Mouse (Mus musculus): Measurements from ENCODE around the gene Vps26c. TPM values are rescaled to one million over a fixed set of nuclear protein-coding genes. Genes with fewer than 3 reads are reported as not detected.
"Not testable (repeated sequence)": the region's sequence is repeated elsewhere in the genome, so short reads cannot be mapped to it uniquely, and the experiment has no call there.

Vps26c gene
- polyA plus RNA-seq, 1 experiment from 2014 or later = 36.6 TPM

- no peak for ATAC-seq
- H3K4me3 ChIP-seq (ENCODE audit: low read depth, low read length) = no peak overlapping the region
- TF ChIP-seq CTCF (IDR thresholded peaks at IDR 0.05; ENCODE audit: low read depth) = no peak
- 95% methylated on average over 2 of the region's 2 CpGs for WGBS
- peaks cover 4% of the 10 kb centered on the region; the same call in 1 of the 2 replicates for H3K4me1 ChIP-seq (replicated peaks; ENCODE audit: control insufficient read depth, insufficient read depth, low read length)
- no peaks in the 10 kb centered on the region for H3K27me3 ChIP-seq (replicated peaks; ENCODE audit: control insufficient read depth, insufficient read depth, low read length)
- H3K4me2 ChIP-seq (replicated peaks; ENCODE audit: low read depth) = no peak overlapping the region
- no peak overlapping the region for H3K9ac ChIP-seq (ENCODE audit: low read depth, low read length)
- no peaks in the 10 kb centered on the region for H3K9me3 ChIP-seq (ENCODE audit: control insufficient read depth)
- no peak overlapping the region for H3K27ac ChIP-seq (ENCODE audit: low read depth, low read length)
- peaks cover 16% of the 10 kb centered on the region; the same call in 1 of the 2 replicates for H3K36me3 ChIP-seq (ENCODE audit: control insufficient read depth, insufficient read depth)
Observed at GRCm38 (mm10) chr16:94517606-94518005, 9.0 kb downstream of the Vps26c start.

GRCm38 (mm10) chr16:94509983-94510382, 16.6 kb downstream of the Vps26c start:
- no peak overlapping the region for H3K4me2 ChIP-seq (replicated peaks; ENCODE audit: low read depth)
- TF ChIP-seq CTCF (IDR thresholded peaks at IDR 0.05; ENCODE audit: low read depth) = no peak
- WGBS = 79% methylated on average over 2 of the region's 2 CpGs
- no peaks in the 10 kb centered on the region for H3K4me1 ChIP-seq (replicated peaks; ENCODE audit: control insufficient read depth, insufficient read depth, low read length)
- H3K4me3 ChIP-seq (ENCODE audit: low read depth, low read length) = no peak overlapping the region
- no peaks in the 10 kb centered on the region for H3K27me3 ChIP-seq (replicated peaks; ENCODE audit: control insufficient read depth, insufficient read depth, low read length)
- H3K9me3 ChIP-seq (ENCODE audit: control insufficient read depth) = no peaks in the 10 kb centered on the region
- H3K27ac ChIP-seq (ENCODE audit: low read depth, low read length) = no peak overlapping the region
- ATAC-seq = no peak
- H3K36me3 ChIP-seq (ENCODE audit: control insufficient read depth, insufficient read depth) = peaks cover 36% of the 10 kb centered on the region
- H3K9ac ChIP-seq (ENCODE audit: low read depth, low read length) = no peak overlapping the region

- TF ChIP-seq CTCF (IDR thresholded peaks at IDR 0.05; ENCODE audit: low read depth) = no peak
Observed at GRCm38 (mm10) chr16:94508769-94509168, 17.9 kb downstream of the Vps26c start.

DNA sequence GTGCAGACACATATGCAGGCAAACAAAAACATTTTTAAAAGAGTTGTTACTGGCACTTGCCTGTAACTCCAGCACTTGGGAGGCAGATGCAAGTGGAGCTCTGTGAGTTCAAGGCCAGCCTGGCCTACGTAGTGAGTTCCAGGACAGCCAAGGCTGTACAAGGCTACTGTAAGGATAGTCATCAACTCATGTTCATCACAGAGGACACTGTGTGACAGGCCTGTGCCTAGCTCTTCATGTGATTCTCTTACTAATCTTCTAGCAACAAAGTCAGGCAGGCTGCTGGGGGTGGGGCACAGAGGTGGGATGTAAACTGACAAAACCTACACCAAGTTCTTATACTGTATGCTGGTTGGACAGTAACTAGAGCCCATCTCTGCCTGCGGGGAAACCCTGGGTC, 19.6 kb downstream of the Vps26c start:
- Histone ChIP-seq H3K9ac (ENCODE audit: low read depth, low read length) (no peak overlapping the region), H3K36me3 (ENCODE audit: control insufficient read depth, insufficient read depth) (peaks cover 51% of the 10 kb centered on the region)

More at GRCm38 (mm10) chr16:94508769-94509168, 17.9 kb downstream of the Vps26c start:
- Histone ChIP-seq H3K4me1 (replicated peaks; ENCODE audit: control insufficient read depth, insufficient read depth, low read length) (no peaks in the 10 kb centered on the region), H3K27me3 (replicated peaks; ENCODE audit: control insufficient read depth, insufficient read depth, low read length) (no peaks in the 10 kb centered on the region), H3K27ac (ENCODE audit: low read depth, low read length) (peak overlapping the region; percentile 54), H3K4me2 (replicated peaks; ENCODE audit: low read depth) (no peak overlapping the region), H3K9ac (ENCODE audit: low read depth, low read length) (no peak overlapping the region), H3K9me3 (ENCODE audit: control insufficient read depth) (no peaks in the 10 kb centered on the region), H3K4me3 (ENCODE audit: low read depth, low read length) (no peak overlapping the region), H3K36me3 (ENCODE audit: control insufficient read depth, insufficient read depth) (peaks cover 45% of the 10 kb centered on the region)
- 61% methylated on average over 8 of the region's 8 CpGs for WGBS
- ATAC-seq = peak; percentile 87

GRCm38 (mm10) chr16:94504192-94504591, 22.4 kb downstream of the Vps26c start:
- TF ChIP-seq CTCF (IDR thresholded peaks at IDR 0.05; ENCODE audit: low read depth) = no peak
- WGBS = 89% methylated on average over 5 of the region's 5 CpGs
- no peaks in the 10 kb centered on the region for H3K4me1 ChIP-seq (replicated peaks; ENCODE audit: control insufficient read depth, insufficient read depth, low read length)
- no peaks in the 10 kb centered on the region for H3K27me3 ChIP-seq (replicated peaks; ENCODE audit: control insufficient read depth, insufficient read depth, low read length)
- no peak overlapping the region for H3K4me2 ChIP-seq (replicated peaks; ENCODE audit: low read depth)
- H3K36me3 ChIP-seq (ENCODE audit: control insufficient read depth, insufficient read depth) = peaks cover 56% of the 10 kb centered on the region
- ATAC-seq = no peak
- H3K9me3 ChIP-seq (ENCODE audit: control insufficient read depth) = no peaks in the 10 kb centered on the region
- 0 out of 2 replicates have a peak overlapping the region, but pooled peaks have one; percentile 35 for H3K27ac ChIP-seq (ENCODE audit: low read depth, low read length)
- no peak overlapping the region for H3K9ac ChIP-seq (ENCODE audit: low read depth, low read length)
- no peak overlapping the region for H3K4me3 ChIP-seq (ENCODE audit: low read depth, low read length)

More for the DNA sequence above, 19.6 kb downstream of the Vps26c start:
- no peak overlapping the region for H3K27ac ChIP-seq (ENCODE audit: low read depth, low read length)
- no peaks in the 10 kb centered on the region for H3K27me3 ChIP-seq (replicated peaks; ENCODE audit: control insufficient read depth, insufficient read depth, low read length)
- ATAC-seq = no peak
- 88% methylated on average over 2 of the region's 2 CpGs for WGBS
- H3K4me1 ChIP-seq (replicated peaks; ENCODE audit: control insufficient read depth, insufficient read depth, low read length) = no peaks in the 10 kb centered on the region
- TF ChIP-seq CTCF (IDR thresholded peaks at IDR 0.05; ENCODE audit: low read depth) = no peak
- H3K4me3 ChIP-seq (ENCODE audit: low read depth, low read length) = no peak overlapping the region
- no peak overlapping the region for H3K4me2 ChIP-seq (replicated peaks; ENCODE audit: low read depth)
- no peaks in the 10 kb centered on the region for H3K9me3 ChIP-seq (ENCODE audit: control insufficient read depth)

- H3K27me3 ChIP-seq (replicated peaks; ENCODE audit: control insufficient read depth, insufficient read depth, low read length) = no peaks in the 10 kb centered on the region
- no peak for TF ChIP-seq CTCF (IDR thresholded peaks at IDR 0.05; ENCODE audit: low read depth)
- H3K4me1 ChIP-seq (replicated peaks; ENCODE audit: control insufficient read depth, insufficient read depth, low read length) = no peaks in the 10 kb centered on the region
- H3K9ac ChIP-seq (ENCODE audit: low read depth, low read length) = no peak overlapping the region
- H3K36me3 ChIP-seq (ENCODE audit: control insufficient read depth, insufficient read depth) = peaks cover 43% of the 10 kb centered on the region
- ATAC-seq = peak; percentile 56
- H3K4me3 ChIP-seq (ENCODE audit: low read depth, low read length) = no peak overlapping the region
- WGBS = 54% methylated on average over 5 of the region's 5 CpGs
- peak overlapping the region; percentile 46; the same call in 1 of the 2 replicates for H3K27ac ChIP-seq (ENCODE audit: low read depth, low read length)
- no peak overlapping the region for H3K4me2 ChIP-seq (replicated peaks; ENCODE audit: low read depth)
- no peaks in the 10 kb centered on the region for H3K9me3 ChIP-seq (ENCODE audit: control insufficient read depth)
Observed at GRCm38 (mm10) chr16:94497911-94498310, 28.7 kb downstream of the Vps26c start.

DNA sequence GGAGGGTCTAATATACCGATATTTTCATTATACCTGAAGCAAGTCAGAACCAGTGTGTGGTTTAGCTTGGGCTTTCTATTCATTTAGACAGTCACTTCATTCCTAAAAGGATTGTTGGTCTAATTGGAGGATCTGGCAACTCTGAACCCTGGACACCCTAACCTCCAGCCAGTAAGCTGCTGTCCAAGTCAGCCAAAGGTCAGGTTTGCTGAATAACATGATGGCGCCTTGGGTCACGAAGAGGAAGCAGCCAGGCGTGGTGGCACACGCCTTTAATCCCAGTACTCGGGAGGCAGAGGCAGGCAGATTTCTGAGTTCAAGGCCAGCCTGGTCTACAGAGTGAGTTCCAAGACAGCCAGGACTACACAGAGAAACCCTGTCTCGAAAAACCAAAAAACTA, 29.5 kb downstream of the Vps26c start:
- not testable (repeated sequence) for H3K27me3 ChIP-seq (replicated peaks; ENCODE audit: control insufficient read depth, insufficient read depth, low read length); H3K9me3 ChIP-seq (ENCODE audit: control insufficient read depth); ATAC-seq; H3K27ac ChIP-seq (ENCODE audit: low read depth, low read length); H3K4me2 ChIP-seq (replicated peaks; ENCODE audit: low read depth); H3K4me1 ChIP-seq (replicated peaks; ENCODE audit: control insufficient read depth, insufficient read depth, low read length); H3K4me3 ChIP-seq (ENCODE audit: low read depth, low read length); H3K9ac ChIP-seq (ENCODE audit: low read depth, low read length)
- H3K36me3 ChIP-seq (ENCODE audit: control insufficient read depth, insufficient read depth) = peaks cover 41% of the 10 kb centered on the region
- 89% methylated on average over 7 of the region's 7 CpGs for WGBS

All from intestine, postnatal 0 days (tissue).